Mouse (Mus musculus) midbrain, postnatal 0 days (tissue): ENCODE data around the gene Nebl. TPM values are rescaled to one million over a fixed set of nuclear protein-coding genes. Genes with fewer than 3 reads are reported as not detected.
A peak's percentile ranks its signal among the peaks of the same experiment; 100 is the strongest.

Source experiments
- ATAC-seq: fragments of 200-750 bp; cut with Nextera tagmentation; 2 replicates; pipeline ENCODE4 v1.8.0; 2017; ENCODE audit warnings: moderate number of reproducible peaks, mild to moderate bottlenecking, moderate TSS enrichment, moderate library complexity; ENCODE audit not compliant: low FRiP score
- DNase-seq: peaks from one replicate; pipeline ENCODE4 v3.0.0-alpha.2; 2015; ENCODE audit warnings: low spot score
- H3K27ac ChIP-seq: fragments of 300-500 bp; sonication (generic); 2 replicates; pipeline ENCODE4 v1.5.1; 2014; ENCODE audit warnings: low read depth, mild to moderate bottlenecking, low read length, mixed read lengths
- H3K27me3 ChIP-seq: fragments of 300-500 bp; sonication (generic); 2 replicates; pipeline ENCODE4 v1.6.1; 2014; ENCODE audit warnings: low read length, control low read depth, mixed read lengths; ENCODE audit not compliant: insufficient read depth
- H3K36me3 ChIP-seq: fragments of 300-500 bp; sonication (generic); 2 replicates; pipeline ENCODE4 v1.6.1; 2014; ENCODE audit warnings: low read length, control low read depth, mixed read lengths; ENCODE audit not compliant: insufficient read depth
- H3K4me1 ChIP-seq: fragments of 300-500 bp; sonication (generic); 2 replicates; pipeline ENCODE4 v1.6.1; 2014; ENCODE audit warnings: mild to moderate bottlenecking, control low read depth, antibody characterized with exemption, low read length, mixed read lengths; ENCODE audit not compliant: insufficient read depth
- H3K4me2 ChIP-seq: fragments of 300-500 bp; sonication (generic); 2 replicates; pipeline ENCODE4 v1.6.1; 2014; ENCODE audit warnings: low read depth, mild to moderate bottlenecking, low read length, mixed read lengths; ENCODE audit not compliant: poor library complexity, severe bottlenecking
- H3K4me3 ChIP-seq: fragments of 300-500 bp; sonication (generic); 2 replicates; pipeline ENCODE4 v1.5.1; 2014; ENCODE audit warnings: low read depth, mild to moderate bottlenecking, low read length, moderate library complexity
- H3K9ac ChIP-seq: fragments of 300-500 bp; sonication (generic); replicated peaks from 2 replicates; pipeline ENCODE4 v1.6.1; 2014; ENCODE audit warnings: mild to moderate bottlenecking, low read length, moderate library complexity, mixed read lengths; ENCODE audit not compliant: poor library complexity, severe bottlenecking
- H3K9me3 ChIP-seq: fragments of 300-500 bp; sonication (generic); 2 replicates; pipeline ENCODE4 v1.6.1; 2016; ENCODE audit warnings: low read length, control low read depth
- CTCF ChIP-seq: IDR thresholded peaks from 2 replicates; pipeline ENCODE4 v1.5.1; 2016; ENCODE audit warnings: antibody characterized with exemption, mild to moderate bottlenecking
- WGBS: fragments of 180-500 bp; shearing (Covaris S2); extraction: QIAGEN DNeasy Blood & Tissue Kit; methylation state at CpG from one replicate; pipeline ENCODE4 v1.1.7; 2014; 5-methylcytosine and 5-hydroxymethylcytosine counted together
- polyA plus RNA-seq: library from polyadenylated mRNA; unstranded; fragments of >200 nt; fragmentation: Nextera tagmentation; extraction: Ambion mirVana; gene quantifications from 2 replicates; pipeline ENCODE4 v1.2.1, GENCODE M21; 2015
- total RNA-seq: library from RNA; depleted of rRNA; stranded (reverse); fragments of >200 nt; gene quantifications from 2 replicates; pipeline ENCODE4 v1.2.3, GENCODE M21; 2014

The Nebl gene
- total and polyA plus RNA-seq, 2 experiments from 2014 or later: 11.7 to 24.0 TPM

DNA sequence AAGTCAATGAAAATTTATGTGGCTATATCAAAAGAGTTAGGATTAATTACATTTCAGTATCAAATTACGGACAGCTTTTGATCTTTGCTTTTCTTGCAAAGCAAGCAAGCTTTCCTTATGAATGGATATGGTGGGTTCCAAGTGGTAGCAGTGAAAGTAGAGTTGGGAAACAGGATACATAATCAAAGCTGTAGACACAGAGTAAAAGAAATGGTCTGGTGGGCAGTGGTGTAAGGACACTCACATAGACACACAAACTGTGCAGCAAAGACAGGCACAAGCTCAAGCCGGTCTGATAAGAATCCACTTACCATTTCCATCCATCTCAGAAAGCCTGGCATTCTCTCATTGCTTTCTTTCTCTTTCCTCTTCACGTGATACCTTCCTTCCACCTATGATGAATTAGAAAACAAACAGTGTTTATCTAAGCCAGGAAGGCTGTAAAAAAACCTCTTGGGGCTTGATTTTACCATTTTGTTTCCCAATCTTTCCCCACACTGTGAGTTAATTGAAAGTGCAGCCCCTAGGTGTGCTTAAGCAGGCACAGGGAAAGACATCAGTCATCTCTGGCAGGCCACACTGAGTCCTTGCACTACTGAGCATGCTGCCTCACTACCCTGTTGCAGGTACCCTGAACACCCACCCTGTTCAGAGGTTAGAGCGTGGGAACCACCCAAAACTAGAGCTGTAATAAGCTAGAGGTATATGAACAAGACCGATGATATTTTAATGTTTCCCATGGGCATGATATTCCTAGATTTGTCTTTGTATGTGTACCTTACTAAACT lies 205.3 kb downstream of the Nebl start:
- Histone ChIP-seq H3K27me3 (no peaks in the 10 kb centered on the region), H3K27ac (no peak overlapping the region), H3K36me3 (no peaks in the 10 kb centered on the region), H3K9ac (no peak overlapping the region), H3K4me1 (no peaks in the 10 kb centered on the region), H3K4me3 (no peak overlapping the region), H3K9me3 (no peaks in the 10 kb centered on the region), H3K4me2 (no peak overlapping the region)
- TF ChIP-seq CTCF: no peak
- 84% methylated on average over 5 of the region's 5 CpGs for WGBS
- ATAC-seq (no peak), DNase-seq (no peak)

GRCm38 (mm10) chr2:17525211-17525610 lies 206.1 kb downstream of the Nebl start:
- no peak for TF ChIP-seq CTCF
- peak; percentile 37 for DNase-seq
- Histone ChIP-seq H3K9me3 (no peaks in the 10 kb centered on the region), H3K27me3 (no peaks in the 10 kb centered on the region), H3K4me3 (no peak overlapping the region), H3K4me2 (no peak overlapping the region), H3K4me1 (no peaks in the 10 kb centered on the region), H3K9ac (no peak overlapping the region), H3K27ac (no peak overlapping the region), H3K36me3 (no peaks in the 10 kb centered on the region)
- WGBS: 42% methylated on average over 4 of the region's 4 CpGs
- ATAC-seq: 0 out of 2 replicates have a peak, but pooled peaks have one; percentile 16

DNA sequence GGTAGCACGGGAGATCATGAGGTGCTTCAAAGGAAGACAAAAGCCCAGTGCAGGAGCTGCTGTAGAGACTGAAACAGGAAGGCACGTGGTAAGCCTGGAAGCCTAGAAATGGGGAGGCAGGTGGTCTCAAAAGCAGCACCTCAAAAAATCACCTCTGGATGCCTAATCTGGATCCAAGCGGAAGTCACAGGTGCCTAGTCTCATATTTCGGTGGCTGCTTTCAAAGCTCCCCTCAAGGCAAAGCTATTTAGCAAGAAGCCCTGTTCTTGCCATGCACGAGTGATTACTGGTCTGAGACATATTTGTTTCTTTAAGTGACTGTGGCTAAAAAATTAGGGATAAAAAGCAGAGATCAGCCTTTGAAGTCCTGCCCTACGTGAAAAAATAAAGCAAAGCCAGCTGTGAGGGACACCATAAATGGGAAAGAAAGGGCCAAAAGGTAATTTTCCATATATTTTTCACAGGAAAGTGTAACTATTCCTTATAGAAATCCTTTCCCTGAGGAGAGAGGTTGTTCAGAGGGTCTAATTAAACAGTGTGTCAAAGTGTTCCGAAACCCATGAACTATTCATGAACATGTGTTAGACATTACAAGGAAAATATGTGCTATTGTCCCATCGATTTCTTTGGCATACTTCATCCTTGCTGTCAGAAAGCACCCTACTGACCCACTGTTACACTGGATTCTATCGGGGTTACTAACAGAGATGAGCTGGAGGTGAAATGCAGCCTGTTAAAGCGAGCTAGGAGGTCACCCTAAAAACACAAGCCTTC lies 206.9 kb downstream of the Nebl start:
- Histone ChIP-seq H3K9ac (no peak overlapping the region), H3K4me3 (no peak overlapping the region), H3K4me2 (no peak overlapping the region), H3K9me3 (no peaks in the 10 kb centered on the region), H3K4me1 (no peaks in the 10 kb centered on the region), H3K27me3 (no peaks in the 10 kb centered on the region), H3K27ac (no peak overlapping the region), H3K36me3 (no peaks in the 10 kb centered on the region)
- TF ChIP-seq CTCF: no peak
- 43% methylated on average over 10 of the region's 10 CpGs for WGBS
- ATAC-seq (no peak), DNase-seq (no peak)

DNA sequence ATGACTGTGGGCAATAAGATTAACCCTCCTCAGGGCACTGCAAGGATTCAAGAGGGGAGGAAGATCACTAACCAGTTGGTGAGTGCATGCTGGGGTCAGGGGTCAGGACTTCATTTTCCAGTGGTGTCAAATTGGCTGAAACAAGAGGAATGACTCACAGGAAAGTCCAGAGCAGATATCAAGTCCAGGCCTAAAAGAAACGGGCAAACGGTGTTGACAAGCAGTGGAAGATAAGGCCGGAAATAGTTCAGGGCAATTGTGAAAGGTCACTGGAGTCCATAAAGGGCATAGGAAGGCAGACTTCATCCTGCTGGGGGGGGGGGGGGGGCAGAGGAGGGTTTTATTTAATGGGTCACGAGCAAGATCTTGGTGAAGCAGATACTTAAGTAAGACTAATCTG lies 207.5 kb downstream of the Nebl start:
- H3K4me3 ChIP-seq: no peak overlapping the region
- H3K27me3 ChIP-seq: no peaks in the 10 kb centered on the region
- WGBS: 60% methylated on average over 4 of the region's 4 CpGs
- no peaks in the 10 kb centered on the region for H3K9me3 ChIP-seq
- H3K36me3 ChIP-seq: no peaks in the 10 kb centered on the region
- DNase-seq (no peak), ATAC-seq (no peak)
- no peak for TF ChIP-seq CTCF
- H3K4me2 ChIP-seq: no peak overlapping the region
- H3K4me1 ChIP-seq: no peaks in the 10 kb centered on the region
- no peak overlapping the region for H3K27ac ChIP-seq
- no peak overlapping the region for H3K9ac ChIP-seq

DNA sequence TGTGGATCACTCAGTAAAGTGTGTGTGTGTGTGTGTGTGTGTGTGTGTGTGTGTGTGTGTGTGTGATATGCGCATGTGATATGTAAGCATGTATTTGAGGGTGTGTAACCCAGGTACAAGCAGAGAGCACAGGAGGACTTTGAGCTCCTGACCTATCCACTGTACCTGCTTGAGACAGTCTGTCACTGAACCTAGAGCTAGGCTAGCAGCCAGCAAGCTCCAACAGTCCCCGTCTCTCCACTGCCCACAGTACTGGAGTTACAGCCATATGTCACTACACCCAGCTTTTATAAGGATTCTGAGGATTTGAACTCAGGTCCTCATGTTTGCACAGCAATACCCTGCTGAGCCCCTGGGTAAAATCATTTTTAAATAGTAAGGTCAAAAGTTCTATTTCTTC lies 215.6 kb downstream of the Nebl start:
- Histone ChIP-seq H3K27me3 (no peaks in the 10 kb centered on the region), H3K4me3 (no peak overlapping the region), H3K4me2 (no peak overlapping the region), H3K9me3 (no peaks in the 10 kb centered on the region), H3K27ac (no peak overlapping the region), H3K4me1 (no peaks in the 10 kb centered on the region), H3K9ac (no peak overlapping the region), H3K36me3 (no peaks in the 10 kb centered on the region)
- ATAC-seq (no peak), DNase-seq (no peak)
- no peak for TF ChIP-seq CTCF
- 88% methylated on average over 2 of the region's 2 CpGs for WGBS

DNA sequence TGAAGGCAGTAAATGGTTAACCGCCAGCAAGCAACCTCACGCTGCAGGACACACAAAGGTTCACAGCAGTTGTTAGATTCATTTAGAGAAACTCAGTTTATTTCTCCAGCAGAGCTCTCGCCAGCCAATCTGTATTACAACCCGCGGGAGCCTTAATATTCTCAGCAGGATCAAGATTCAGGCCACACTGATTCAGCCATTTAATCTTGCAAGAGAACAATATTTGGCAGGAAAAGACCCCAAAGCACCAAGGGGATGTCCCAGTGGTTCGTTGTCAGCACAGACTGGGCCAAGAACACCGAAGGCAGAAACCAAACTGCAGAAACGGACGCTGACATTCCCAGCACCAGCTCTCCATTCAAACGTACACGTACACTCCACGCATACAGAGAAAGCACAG lies 216.5 kb downstream of the Nebl start:
- WGBS: 22% methylated on average over 12 of the region's 12 CpGs
- Histone ChIP-seq H3K9me3 (no peaks in the 10 kb centered on the region), H3K27me3 (no peaks in the 10 kb centered on the region), H3K36me3 (no peaks in the 10 kb centered on the region), H3K27ac (no peak overlapping the region), H3K9ac (no peak overlapping the region), H3K4me1 (no peaks in the 10 kb centered on the region), H3K4me3 (no peak overlapping the region), H3K4me2 (peak overlapping the region; percentile 38)
- DNase-seq (peak; percentile 58), ATAC-seq (no peak)
- TF ChIP-seq CTCF: no peak
